Mouse (Mus musculus): ENCODE measurements at regions not wholly inside any gene's neighbourhood (a gene's known extent, or its start where the extent isn't known, plus 50 kb on each side); places are given as distances from the start of the nearest gene placed in this dataset.

GRCm38 (mm10) chr3:34813046-34813625 is 162.9 kb downstream of the Sox2 start:
- Histone ChIP-seq H3K4me2 (no peak overlapping the region), H3K27me3 (peaks cover 9% of the 10 kb centered on the region; the same call in 1 of the 2 replicates), H3K9ac (no peak overlapping the region), H3K9me3 (no peaks in the 10 kb centered on the region), H3K4me3 (no peak overlapping the region), H3K27ac (no peak overlapping the region), H3K36me3 (no peaks in the 10 kb centered on the region), H3K4me1 (peaks cover 4% of the 10 kb centered on the region)
- 50% methylated on average over 9 of the region's 9 CpGs for WGBS
- ATAC-seq (ENCODE audit: insufficient number of reproducible peaks, insufficient read depth, low FRiP score, low TSS enrichment, low read depth) = no peak

GRCm38 (mm10) chr3:34825036-34825435 is 174.8 kb downstream of the Sox2 start:
- no peak for ATAC-seq (ENCODE audit: insufficient number of reproducible peaks, insufficient read depth, low FRiP score, low TSS enrichment, low read depth)
- Histone ChIP-seq H3K27me3 (no peaks in the 10 kb centered on the region), H3K4me3 (no peak overlapping the region), H3K4me2 (no peak overlapping the region), H3K36me3 (no peaks in the 10 kb centered on the region), H3K4me1 (no peaks in the 10 kb centered on the region), H3K9ac (no peak overlapping the region), H3K27ac (peak overlapping the region; percentile 5; the same call in 1 of the 2 replicates), H3K9me3 (no peaks in the 10 kb centered on the region)
- WGBS = 70% methylated on average over 11 of the region's 11 CpGs

- Histone ChIP-seq H3K9me3 (no peaks in the 10 kb centered on the region), H3K27ac (no peak overlapping the region), H3K36me3 (no peaks in the 10 kb centered on the region), H3K4me1 (no peaks in the 10 kb centered on the region), H3K27me3 (no peaks in the 10 kb centered on the region), H3K9ac (no peak overlapping the region), H3K4me2 (no peak overlapping the region), H3K4me3 (no peak overlapping the region)
- no peak for ATAC-seq (ENCODE audit: insufficient number of reproducible peaks, insufficient read depth, low FRiP score, low TSS enrichment, low read depth)
- 89% methylated on average over 5 of the region's 5 CpGs for WGBS
Measured at GRCm38 (mm10) chr3:34826396-34826795, 176.2 kb downstream of the Sox2 start.

GRCm38 (mm10) chr3:34828453-34829206 is 178.4 kb downstream of the Sox2 start:
- Histone ChIP-seq H3K4me2 (no peak overlapping the region), H3K36me3 (no peaks in the 10 kb centered on the region)
- WGBS = 61% methylated on average over 9 of the region's 9 CpGs

GRCm38 (mm10) chr3:34836741-34837267 is 186.6 kb downstream of the Sox2 start:
- 50% methylated on average over 8 of the region's 8 CpGs for WGBS
- Histone ChIP-seq H3K27me3 (peaks cover 11% of the 10 kb centered on the region), H3K36me3 (no peaks in the 10 kb centered on the region), H3K27ac (no peak overlapping the region), H3K4me2 (no peak overlapping the region), H3K4me1 (peaks cover 18% of the 10 kb centered on the region), H3K4me3 (no peak overlapping the region), H3K9me3 (no peaks in the 10 kb centered on the region), H3K9ac (no peak overlapping the region)
- no peak for ATAC-seq (ENCODE audit: insufficient number of reproducible peaks, insufficient read depth, low FRiP score, low TSS enrichment, low read depth)

More at GRCm38 (mm10) chr3:34828453-34829206, 178.4 kb downstream of the Sox2 start:
- Histone ChIP-seq H3K27ac (no peak overlapping the region), H3K9ac (no peak overlapping the region), H3K4me1 (no peaks in the 10 kb centered on the region), H3K4me3 (no peak overlapping the region), H3K27me3 (no peaks in the 10 kb centered on the region), H3K9me3 (no peaks in the 10 kb centered on the region)
- ATAC-seq (ENCODE audit: insufficient number of reproducible peaks, insufficient read depth, low FRiP score, low TSS enrichment, low read depth) = no peak

- H3K4me3 ChIP-seq = no peak overlapping the region
- H3K27me3 ChIP-seq = peaks cover 11% of the 10 kb centered on the region
- H3K27ac ChIP-seq = no peak overlapping the region
- H3K4me1 ChIP-seq = peaks cover 18% of the 10 kb centered on the region
- H3K36me3 ChIP-seq = no peaks in the 10 kb centered on the region
- H3K4me2 ChIP-seq = peak overlapping the region; percentile 14; the same call in 1 of the 2 replicates
- H3K9ac ChIP-seq = no peak overlapping the region
- no peak for ATAC-seq (ENCODE audit: insufficient number of reproducible peaks, insufficient read depth, low FRiP score, low TSS enrichment, low read depth)
- WGBS = 36% methylated on average over 11 of the region's 11 CpGs
- H3K9me3 ChIP-seq = no peaks in the 10 kb centered on the region
Measured at GRCm38 (mm10) chr3:34837644-34838332, 187.6 kb downstream of the Sox2 start.

GRCm38 (mm10) chr3:34860877-34861649 is 210.9 kb downstream of the Sox2 start:
- Histone ChIP-seq H3K4me2 (no peak overlapping the region), H3K9ac (no peak overlapping the region), H3K36me3 (no peaks in the 10 kb centered on the region), H3K4me3 (no peak overlapping the region), H3K4me1 (no peaks in the 10 kb centered on the region), H3K27ac (no peak overlapping the region), H3K9me3 (no peaks in the 10 kb centered on the region), H3K27me3 (no peaks in the 10 kb centered on the region)
- WGBS = 67% methylated on average over 16 of the region's 16 CpGs
- no peak for ATAC-seq (ENCODE audit: insufficient number of reproducible peaks, insufficient read depth, low FRiP score, low TSS enrichment, low read depth)

GRCm38 (mm10) chr3:34868698-34869409 is 218.6 kb downstream of the Sox2 start:
- Histone ChIP-seq H3K4me1 (0 out of 2 replicates have a peak, but pooled peaks cover 2% of the 10 kb centered on the region), H3K27ac (no peak overlapping the region)
- peak; percentile 29; the same call in 1 of the 2 replicates for ATAC-seq (ENCODE audit: insufficient number of reproducible peaks, insufficient read depth, low FRiP score, low TSS enrichment, low read depth)

GRCm38 (mm10) chr3:34869911-34870310 is 219.7 kb downstream of the Sox2 start:
- H3K4me2 ChIP-seq = no peak overlapping the region
- H3K9me3 ChIP-seq = no peaks in the 10 kb centered on the region
- no peak overlapping the region for H3K4me3 ChIP-seq
- WGBS = 91% methylated on average over 6 of the region's 6 CpGs
- no peak overlapping the region for H3K9ac ChIP-seq
- no peak for ATAC-seq (ENCODE audit: insufficient number of reproducible peaks, insufficient read depth, low FRiP score, low TSS enrichment, low read depth)
- 0 out of 2 replicates have a peak, but pooled peaks cover 2% of the 10 kb centered on the region for H3K4me1 ChIP-seq
- no peaks in the 10 kb centered on the region for H3K36me3 ChIP-seq
- H3K27ac ChIP-seq = no peak overlapping the region
- 0 out of 2 replicates have a peak, but pooled peaks cover 2% of the 10 kb centered on the region for H3K27me3 ChIP-seq

More at GRCm38 (mm10) chr3:34868698-34869409, 218.6 kb downstream of the Sox2 start:
- 43% methylated on average over 16 of the region's 16 CpGs for WGBS
- H3K36me3 ChIP-seq = no peaks in the 10 kb centered on the region
- 0 out of 2 replicates have a peak, but pooled peaks cover 2% of the 10 kb centered on the region for H3K27me3 ChIP-seq
- H3K9me3 ChIP-seq = no peaks in the 10 kb centered on the region
- H3K4me2 ChIP-seq = no peak overlapping the region
- H3K4me3 ChIP-seq = no peak overlapping the region
- H3K9ac ChIP-seq = no peak overlapping the region

GRCm38 (mm10) chr3:34885137-34885536 is 234.9 kb downstream of the Sox2 start:
- WGBS = 73% methylated on average over 5 of the region's 5 CpGs
- ATAC-seq (ENCODE audit: insufficient number of reproducible peaks, insufficient read depth, low FRiP score, low TSS enrichment, low read depth) = 0 out of 2 replicates have a peak, but pooled peaks have one; percentile 37
- Histone ChIP-seq H3K27ac (no peak overlapping the region), H3K4me1 (no peaks in the 10 kb centered on the region), H3K36me3 (no peaks in the 10 kb centered on the region), H3K4me2 (no peak overlapping the region), H3K4me3 (no peak overlapping the region), H3K9me3 (no peaks in the 10 kb centered on the region), H3K27me3 (no peaks in the 10 kb centered on the region), H3K9ac (no peak overlapping the region)
